Mouse (Mus musculus) liver, adult 2 months (tissue): ENCODE data around the gene Bmpr1a. TPM values are rescaled to one million over a fixed set of nuclear protein-coding genes. Genes with fewer than 3 reads are reported as not detected.

Experiments used
- DNase-seq: peaks from one replicate; pipeline ENCODE4 v3.0.0-alpha.2; 2011; ENCODE audit warnings: low read depth, low spot score; ENCODE audit errors: extremely low read depth
- H3K27ac ChIP-seq: fragments of 200-500 bp; replicated peaks from 2 replicates; pipeline ENCODE4 v1.5.1; 2012; ENCODE audit warnings: low read depth, mild to moderate bottlenecking, control low read depth, inconsistent platforms, low read length; ENCODE audit not compliant: insufficient read depth
- H3K27me3 ChIP-seq: fragments of 200-500 bp; 2 replicates; pipeline ENCODE4 v1.6.1; 2012; ENCODE audit warnings: mild to moderate bottlenecking, moderate library complexity, low read length, inconsistent platforms; ENCODE audit not compliant: control insufficient read depth, insufficient read depth
- H3K36me3 ChIP-seq: fragments of 200-500 bp; 2 replicates; pipeline ENCODE4 v1.6.1; 2012; ENCODE audit warnings: low read length, inconsistent platforms; ENCODE audit not compliant: control insufficient read depth, insufficient read depth
- H3K4me1 ChIP-seq: fragments of 200-500 bp; 2 replicates; pipeline ENCODE4 v1.6.1; 2011; ENCODE audit warnings: low read length; ENCODE audit not compliant: control insufficient read depth, insufficient read depth
- H3K4me3 ChIP-seq: fragments of 200-500 bp; 2 replicates; pipeline ENCODE4 v1.5.1; 2011; ENCODE audit warnings: low read depth, mild to moderate bottlenecking, control low read depth, low read length, moderate library complexity; ENCODE audit not compliant: insufficient read depth
- H3K79me2 ChIP-seq: fragments of 200-500 bp; 2 replicates; pipeline ENCODE4 v1.6.1; 2012; ENCODE audit warnings: inconsistent platforms, mild to moderate bottlenecking, low read length, moderate library complexity; ENCODE audit not compliant: control insufficient read depth, insufficient read depth
- H3K9ac ChIP-seq: fragments of 200-500 bp; 2 replicates; pipeline ENCODE4 v1.6.1; 2012; ENCODE audit warnings: low read depth, mild to moderate bottlenecking, control low read depth, inconsistent platforms, low read length
- CTCF ChIP-seq: fragments of 200-500 bp; IDR thresholded peaks from 2 replicates; pipeline ENCODE4 v1.5.1; 2011; ENCODE audit warnings: low read depth, low read length, control low read depth
- POLR2A ChIP-seq: fragments of 200-500 bp; IDR thresholded peaks from 2 replicates; pipeline ENCODE4 v1.6.1; 2011; ENCODE audit warnings: low read length, control low read depth; ENCODE audit not compliant: insufficient read depth; ENCODE audit errors: extremely low read depth
- WGBS: fragments of 180-500 bp; shearing (Covaris S2); methylation state at CpG from one replicate; pipeline ENCODE4 v1.1.7; 2018; 5-methylcytosine and 5-hydroxymethylcytosine counted together
- polyA plus RNA-seq: library from polyadenylated mRNA; depleted of rRNA; stranded (reverse); fragments of >200 nt; gene quantifications from 2 replicates; pipeline ENCODE4 v1.2.3, GENCODE M21; 2012
- total RNA-seq: library from RNA; depleted of rRNA; stranded (reverse); fragments of >200 nt; gene quantifications from 2 replicates; pipeline ENCODE4 v1.2.3, GENCODE M21; 2014

Bmpr1a gene
- total and polyA plus RNA-seq, 2 experiments, result 4.5 to 20.4 TPM

GRCm38 (mm10) chr14:34528804-34529203 lies 25.7 kb upstream of the Bmpr1a start:
- Histone ChIP-seq H3K4me3 (no peak overlapping the region), H3K4me1 (no peaks in the 10 kb centered on the region), H3K9ac (no peak overlapping the region), H3K27me3 (no peaks in the 10 kb centered on the region), H3K79me2 (no peaks in the 10 kb centered on the region), H3K36me3 (no peaks in the 10 kb centered on the region), H3K27ac (no peak overlapping the region)
- TF ChIP-seq CTCF (no peak), POLR2A (no peak)
- 80% methylated on average over 8 of the region's 8 CpGs for WGBS
- DNase-seq, result no peak

- H3K79me2 ChIP-seq, result no peaks in the 10 kb centered on the region
- H3K4me1 ChIP-seq, result no peaks in the 10 kb centered on the region
- no peak within 1 kb of the TSS for H3K4me3 ChIP-seq
- no peak within 1 kb of the TSS for H3K9ac ChIP-seq
- TF ChIP-seq CTCF (no peak), POLR2A (no peak)
- 82% methylated on average over 8 of the region's 8 CpGs for WGBS
- H3K36me3 ChIP-seq, result no peaks in the 10 kb centered on the region
- no peaks in the 10 kb centered on the region for H3K27me3 ChIP-seq
- no peak within 1 kb of the TSS for H3K27ac ChIP-seq
- DNase-seq, result no peak
These were observed 19.6 kb upstream of the Bmpr1a start, which contains the start of gene 9230112D13Rik for GRCm38 (mm10) chr14:34522701-34523100. 9230112D13Rik (minus strand) TSS chr14:34522801.

- Histone ChIP-seq H3K79me2 (no peaks in the 10 kb centered on the region), H3K27ac (no peak overlapping the region), H3K27me3 (no peaks in the 10 kb centered on the region), H3K4me3 (no peak overlapping the region), H3K4me1 (peaks cover 8% of the 10 kb centered on the region; the same call in 1 of the 2 replicates), H3K36me3 (no peaks in the 10 kb centered on the region), H3K9ac (no peak overlapping the region)
- no peak for TF ChIP-seq CTCF
- TF ChIP-seq POLR2A, result no peak
- DNase-seq, result no peak
- WGBS, result 80% methylated on average over 8 of the region's 8 CpGs
These were observed 14.9 kb upstream of the Bmpr1a start for GRCm38 (mm10) chr14:34517959-34518544.

- TF ChIP-seq CTCF, result no peak
- H3K79me2 ChIP-seq, result no peaks in the 10 kb centered on the region
- H3K36me3 ChIP-seq, result no peaks in the 10 kb centered on the region
- no peak overlapping the region for H3K4me3 ChIP-seq
- H3K27ac ChIP-seq, result no peak overlapping the region
- H3K4me1 ChIP-seq, result peaks cover 8% of the 10 kb centered on the region; the same call in 1 of the 2 replicates
- no peaks in the 10 kb centered on the region for H3K27me3 ChIP-seq
- H3K9ac ChIP-seq, result no peak overlapping the region
- 85% methylated on average over 10 of the region's 10 CpGs for WGBS
- no peak for DNase-seq
These were observed 13.9 kb upstream of the Bmpr1a start for GRCm38 (mm10) chr14:34516960-34517577.

GRCm38 (mm10) chr14:34515860-34516259 lies 12.7 kb upstream of the Bmpr1a start:
- DNase-seq, result no peak
- no peaks in the 10 kb centered on the region for H3K27me3 ChIP-seq
- 88% methylated on average over 5 of the region's 5 CpGs for WGBS
- no peak overlapping the region for H3K27ac ChIP-seq
- H3K4me3 ChIP-seq, result no peak overlapping the region
- peaks cover 8% of the 10 kb centered on the region; the same call in 1 of the 2 replicates for H3K4me1 ChIP-seq
- TF ChIP-seq POLR2A (no peak), CTCF (no peak)
- no peaks in the 10 kb centered on the region for H3K36me3 ChIP-seq
- H3K9ac ChIP-seq, result no peak overlapping the region
- H3K79me2 ChIP-seq, result no peaks in the 10 kb centered on the region

GRCm38 (mm10) chr14:34514120-34514519 lies 11.0 kb upstream of the Bmpr1a start:
- Histone ChIP-seq H3K27ac (no peak overlapping the region), H3K4me1 (peaks cover 8% of the 10 kb centered on the region; the same call in 1 of the 2 replicates), H3K27me3 (no peaks in the 10 kb centered on the region), H3K4me3 (no peak overlapping the region), H3K36me3 (no peaks in the 10 kb centered on the region), H3K9ac (no peak overlapping the region), H3K79me2 (no peaks in the 10 kb centered on the region)
- TF ChIP-seq CTCF (peak; percentile 37), POLR2A (no peak)
- 18% methylated on average over 6 of the region's 6 CpGs for WGBS
- peak; percentile 41 for DNase-seq
